Mouse (Mus musculus) forebrain, postnatal 0 days (tissue): Measurements from ENCODE around the gene Ndufa12. TPM values are rescaled to one million over a fixed set of nuclear protein-coding genes. Genes with fewer than 3 reads are reported as not detected.

Experiments used
- ATAC-seq: fragments of 200-750 bp; cut with Nextera tagmentation; 2 replicates; pipeline ENCODE4 v1.8.0; 2017; ENCODE audit warnings: mild to moderate bottlenecking, moderate library complexity
- DNase-seq: peaks from one replicate; pipeline ENCODE4 v3.0.0-alpha.2; 2015
- H3K27ac ChIP-seq: fragments of 300-500 bp; sonication (generic); 2 replicates; pipeline ENCODE4 v1.5.1; 2014; ENCODE audit warnings: low read depth, mild to moderate bottlenecking, antibody characterized with exemption, low read length, moderate library complexity, mixed read lengths
- H3K27me3 ChIP-seq: fragments of 300-500 bp; sonication (generic); 2 replicates; pipeline ENCODE4 v1.6.1; 2014; ENCODE audit warnings: mild to moderate bottlenecking, low read length, mixed read lengths; ENCODE audit not compliant: insufficient read depth
- H3K36me3 ChIP-seq: fragments of 300-500 bp; sonication (generic); 2 replicates; pipeline ENCODE4 v1.6.1; 2014; ENCODE audit warnings: mild to moderate bottlenecking, moderate library complexity; ENCODE audit not compliant: insufficient read depth
- H3K4me1 ChIP-seq: fragments of 300-500 bp; sonication (generic); 2 replicates; pipeline ENCODE4 v1.6.1; 2014; ENCODE audit warnings: antibody characterized with exemption; ENCODE audit not compliant: insufficient read depth
- H3K4me2 ChIP-seq: fragments of 300-500 bp; sonication (generic); 2 replicates; pipeline ENCODE4 v1.6.1; 2014; ENCODE audit warnings: low read depth, mild to moderate bottlenecking, moderate library complexity
- H3K4me3 ChIP-seq: fragments of 300-500 bp; sonication (generic); 2 replicates; pipeline ENCODE4 v1.5.1; 2014; ENCODE audit warnings: low read depth, low read length, mixed read lengths
- H3K9ac ChIP-seq: fragments of 300-500 bp; sonication (generic); 2 replicates; pipeline ENCODE4 v1.6.1; 2014; ENCODE audit warnings: mild to moderate bottlenecking
- H3K9me3 ChIP-seq: fragments of 300-500 bp; sonication (generic); 2 replicates; pipeline ENCODE4 v1.6.1; 2016; ENCODE audit warnings: low read length
- CTCF ChIP-seq: sonication (generic); IDR thresholded peaks from 2 replicates; pipeline ENCODE4 v1.5.1; 2016; ENCODE audit warnings: antibody characterized with exemption, control low read depth, low read depth
- WGBS: fragments of 180-500 bp; shearing (Covaris S2); extraction: QIAGEN DNeasy Blood & Tissue Kit; methylation state at CpG from one replicate; pipeline ENCODE4 v1.1.7; 2014; 5-methylcytosine and 5-hydroxymethylcytosine counted together
- polyA plus RNA-seq: library from polyadenylated mRNA; unstranded; fragments of >200 nt; fragmentation: Nextera tagmentation; extraction: Ambion mirVana; gene quantifications from 2 replicates; pipeline ENCODE4 v1.2.1, GENCODE M21; 2015
- total RNA-seq: library from RNA; depleted of rRNA; stranded (reverse); fragments of >200 nt; gene quantifications from 2 replicates; pipeline ENCODE4 v1.2.3, GENCODE M21; 2014; rRNA removed

Ndufa12 gene
- total and polyA plus RNA-seq, 2 experiments from 2014 or later: 220 to 483 TPM

GRCm38 (mm10) chr10:94255744-94256143, 57.2 kb downstream of the Ndufa12 start:
- H3K9ac ChIP-seq: no peak overlapping the region

GRCm38 (mm10) chr10:94256518-94256917, 58.0 kb downstream of the Ndufa12 start:
- Histone ChIP-seq H3K4me2 (no peak overlapping the region), H3K27ac (no peak overlapping the region), H3K36me3 (no peaks in the 10 kb centered on the region), H3K4me1 (no peaks in the 10 kb centered on the region), H3K27me3 (no peaks in the 10 kb centered on the region), H3K4me3 (no peak overlapping the region), H3K9ac (no peak overlapping the region), H3K9me3 (no peaks in the 10 kb centered on the region)
- WGBS: 94% methylated on average over 4 of the region's 4 CpGs
- TF ChIP-seq CTCF: no peak
- DNase-seq (no peak), ATAC-seq (no peak)

More at GRCm38 (mm10) chr10:94255744-94256143, 57.2 kb downstream of the Ndufa12 start:
- H3K27ac ChIP-seq: no peak overlapping the region
- WGBS: 68% methylated on average over 6 of the region's 6 CpGs
- H3K36me3 ChIP-seq: no peaks in the 10 kb centered on the region
- TF ChIP-seq CTCF: no peak
- DNase-seq (no peak), ATAC-seq (no peak)
- H3K9me3 ChIP-seq: no peaks in the 10 kb centered on the region
- no peak overlapping the region for H3K4me3 ChIP-seq
- no peaks in the 10 kb centered on the region for H3K27me3 ChIP-seq
- H3K4me1 ChIP-seq: no peaks in the 10 kb centered on the region
- no peak overlapping the region for H3K4me2 ChIP-seq

- H3K4me3 ChIP-seq: no peak overlapping the region
- ATAC-seq: no peak
- no peak overlapping the region for H3K9ac ChIP-seq
- TF ChIP-seq CTCF: no peak
- H3K4me2 ChIP-seq: no peak overlapping the region
- H3K4me1 ChIP-seq: no peaks in the 10 kb centered on the region
- 86% methylated on average over 1 of the region's 1 CpGs for WGBS
- no peak overlapping the region for H3K27ac ChIP-seq
- no peaks in the 10 kb centered on the region for H3K27me3 ChIP-seq
- no peak for DNase-seq
- H3K36me3 ChIP-seq: no peaks in the 10 kb centered on the region
- H3K9me3 ChIP-seq: no peaks in the 10 kb centered on the region
Measured at GRCm38 (mm10) chr10:94260544-94260943, 62.0 kb downstream of the Ndufa12 start.

GRCm38 (mm10) chr10:94262646-94263045, 64.1 kb downstream of the Ndufa12 start:
- ATAC-seq: no peak
- no peaks in the 10 kb centered on the region for H3K27me3 ChIP-seq
- TF ChIP-seq CTCF: no peak

GRCm38 (mm10) chr10:94263211-94263610, 64.7 kb downstream of the Ndufa12 start:
- no peak overlapping the region for H3K4me3 ChIP-seq
- H3K27me3 ChIP-seq: no peaks in the 10 kb centered on the region
- no peak overlapping the region for H3K27ac ChIP-seq
- 75% methylated on average over 3 of the region's 3 CpGs for WGBS
- H3K4me2 ChIP-seq: no peak overlapping the region
- H3K9ac ChIP-seq: no peak overlapping the region
- H3K9me3 ChIP-seq: no peaks in the 10 kb centered on the region
- ATAC-seq: no peak
- DNase-seq: no peak
- H3K36me3 ChIP-seq: no peaks in the 10 kb centered on the region
- no peak for TF ChIP-seq CTCF
- no peaks in the 10 kb centered on the region for H3K4me1 ChIP-seq

More at GRCm38 (mm10) chr10:94262646-94263045, 64.1 kb downstream of the Ndufa12 start:
- H3K27ac ChIP-seq: no peak overlapping the region
- 92% methylated on average over 13 of the region's 13 CpGs for WGBS
- H3K9me3 ChIP-seq: no peaks in the 10 kb centered on the region
- no peak for DNase-seq
- no peaks in the 10 kb centered on the region for H3K36me3 ChIP-seq
- no peak overlapping the region for H3K9ac ChIP-seq
- H3K4me2 ChIP-seq: no peak overlapping the region
- no peaks in the 10 kb centered on the region for H3K4me1 ChIP-seq
- H3K4me3 ChIP-seq: no peak overlapping the region

GRCm38 (mm10) chr10:94265656-94266542, 67.4 kb downstream of the Ndufa12 start:
- Histone ChIP-seq H3K9me3 (no peaks in the 10 kb centered on the region), H3K27ac (peak overlapping the region; percentile 16; the same call in 1 of the 2 replicates), H3K36me3 (no peaks in the 10 kb centered on the region), H3K4me2 (no peak overlapping the region), H3K27me3 (no peaks in the 10 kb centered on the region), H3K4me1 (no peaks in the 10 kb centered on the region), H3K9ac (no peak overlapping the region), H3K4me3 (no peak overlapping the region)
- no peak for TF ChIP-seq CTCF
- ATAC-seq: peak; percentile 53
- WGBS: 60% methylated on average over 17 of the region's 17 CpGs
- peak; percentile 22 for DNase-seq

Other genes with a start within 250 kb of the Ndufa12 start
- gene Vezt, start 162.9 kb upstream of the Ndufa12 start, total RNA-seq: 65.9 and 66.0 TPM in 2 replicates
- gene Vezt, start 162.9 kb upstream of the Ndufa12 start, polyA plus RNA-seq: 37.5 and 40.1 TPM in 2 replicates
- gene Fgd6, start 162.7 kb upstream of the Ndufa12 start, total RNA-seq: 2.2 and 3.6 TPM in 2 replicates
- 0.63 and 1.5 TPM in 2 replicates for gene Fgd6, start 162.7 kb upstream of the Ndufa12 start, polyA plus RNA-seq
- gene Nr2c1, start 50.7 kb upstream of the Ndufa12 start, total RNA-seq: 4.8 and 8.4 TPM in 2 replicates
- 2.6 and 3.2 TPM in 2 replicates for gene Nr2c1, start 50.7 kb upstream of the Ndufa12 start, polyA plus RNA-seq
- gene Gm4792, start 100.0 kb downstream of the Ndufa12 start, total RNA-seq: not detected in 2 replicates
- gene Gm4792, start 100.0 kb downstream of the Ndufa12 start, polyA plus RNA-seq: 0.48 and 0.64 TPM in 2 replicates
- gene Tmcc3, start 113.2 kb downstream of the Ndufa12 start, total RNA-seq: 5.5 and 7.5 TPM in 2 replicates
- 5.2 and 10.2 TPM in 2 replicates for gene Tmcc3, start 113.2 kb downstream of the Ndufa12 start, polyA plus RNA-seq